In the genomic region with DNA sequence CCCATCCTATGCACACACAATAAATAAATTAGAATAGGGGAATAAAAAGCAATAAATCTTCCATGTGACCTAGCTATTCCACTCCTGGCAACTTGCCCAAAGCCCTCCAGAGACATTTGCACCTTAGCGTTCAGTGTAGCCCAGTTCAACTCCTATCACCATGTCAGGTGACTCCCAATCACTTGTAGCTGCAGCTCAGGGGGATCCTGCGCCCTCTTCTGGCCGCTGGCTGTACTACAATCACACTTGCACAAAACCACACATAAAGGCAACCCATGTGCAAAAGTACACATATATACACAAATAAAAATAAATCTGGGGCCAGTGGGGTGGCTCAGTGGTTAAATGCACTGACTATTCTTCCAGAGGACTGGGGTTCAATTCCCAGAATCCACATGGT, we compare ENCODE assay signal across 10 mouse cellular contexts. TPM values are rescaled to one million over a fixed set of nuclear protein-coding genes. Genes with fewer than 3 reads are reported as not detected.
A peak's percentile ranks its signal among the peaks of the same experiment; 100 is the strongest.
DNase-seq lines count a peak whose midpoint lies in the region; ATAC-seq and TF ChIP-seq lines count a peak whose summit lies in the region.
"Had no signal": no experiment of that assay in that cellular context is flagged by ENCODE, and none has a peak within 500 bp of the region (broad histone marks: within the 10 kb centered on the region; RNA-seq: fewer than 3 reads in every experiment).

No protein-coding gene starts in this region.

- peak; percentile 36 for DNase-seq in hindbrain, embryonic 10.5 days (ENCODE audit: low spot score)
- DNase-seq in CD4-positive helper T cell, adult 2 months (ENCODE audit: low read depth, low spot score): peak; percentile 29
- peak; percentile 61 for DNase-seq in lung, embryonic 14.5 days
- peak; percentile 39 to 49 for DNase-seq in thymus, postnatal 36 days
- DNase-seq in kidney, adult 9 months: no peak

- 28% methylated on average over 3 of the region's 3 CpGs for WGBS in hindbrain, embryonic 10.5 days
- WGBS in hindbrain, embryonic 16.5 days: 21% methylated on average over 3 of the region's 3 CpGs
- WGBS in bone marrow, adult 2 months: 16% methylated on average over 3 of the region's 3 CpGs
- WGBS in lung, embryonic 14.5 days: 25% methylated on average over 3 of the region's 3 CpGs
- 27% methylated on average over 3 of the region's 3 CpGs for WGBS in heart, embryonic 12.5 days

- peaks cover 54% of the 10 kb centered on the region for H3K36me3 ChIP-seq in hindbrain, embryonic 10.5 days
- H3K36me3 ChIP-seq in hindbrain, embryonic 16.5 days (ENCODE audit: control insufficient read depth, insufficient read depth, low read length): no peaks in the 10 kb centered on the region
- peaks cover 77% of the 10 kb centered on the region for H3K36me3 ChIP-seq in lung, embryonic 14.5 days (ENCODE audit: insufficient read depth)
- peaks cover 83% of the 10 kb centered on the region for H3K36me3 ChIP-seq in heart, embryonic 12.5 days
- H3K36me3 ChIP-seq: liver, embryonic 15.5 days had no signal

- H3K27me3 ChIP-seq in hindbrain, embryonic 10.5 days (ENCODE audit: insufficient read depth, poor library complexity, severe bottlenecking): no peaks in the 10 kb centered on the region
- no peaks in the 10 kb centered on the region for H3K27me3 ChIP-seq in hindbrain, embryonic 16.5 days (replicated peaks; ENCODE audit: control insufficient read depth, insufficient read depth, low read length)
- H3K27me3 ChIP-seq in lung, embryonic 14.5 days (ENCODE audit: insufficient read depth, low read length): no peaks in the 10 kb centered on the region
- H3K27me3 ChIP-seq in heart, embryonic 12.5 days (replicated peaks): no peaks in the 10 kb centered on the region
- H3K27me3 ChIP-seq: embryonic facial prominence, embryonic 13.5 days had no signal

- H3K4me3 ChIP-seq in hindbrain, embryonic 10.5 days: no peak overlapping the region
- no peak overlapping the region for H3K4me3 ChIP-seq in hindbrain, embryonic 16.5 days (ENCODE audit: low read length)
- no peak overlapping the region for H3K4me3 ChIP-seq in bone marrow, adult 2 months (replicated peaks; ENCODE audit: control insufficient read depth, low read depth, low read length)
- H3K4me3 ChIP-seq in lung, embryonic 14.5 days (ENCODE audit: low read depth, low read length): no peak overlapping the region
- no peak overlapping the region for H3K4me3 ChIP-seq in heart, embryonic 12.5 days
- H3K4me3 ChIP-seq: embryonic facial prominence, embryonic 13.5 days; liver, embryonic 15.5 days had no signal

- H3K9ac ChIP-seq in hindbrain, embryonic 16.5 days (ENCODE audit: low read depth, low read length): no peak overlapping the region
- H3K9ac ChIP-seq in lung, embryonic 14.5 days: no peak overlapping the region
- no peak overlapping the region for H3K9ac ChIP-seq in heart, embryonic 12.5 days
- H3K9ac ChIP-seq: embryonic facial prominence, embryonic 13.5 days; liver, embryonic 15.5 days had no signal

- TF ChIP-seq CTCF in bone marrow, adult 2 months (IDR thresholded peaks at IDR 0.05; ENCODE audit: control insufficient read depth, insufficient read depth, low read length): peak; percentile 86
- peak; percentile 78 for TF ChIP-seq CTCF in lung, embryonic 14.5 days (IDR thresholded peaks at IDR 0.05; ENCODE audit: low read depth)

- no peaks in the 10 kb centered on the region for H3K4me1 ChIP-seq in hindbrain, embryonic 10.5 days (replicated peaks)
- no peaks in the 10 kb centered on the region for H3K4me1 ChIP-seq in hindbrain, embryonic 16.5 days (ENCODE audit: control insufficient read depth, insufficient read depth, low read depth, low read length)
- H3K4me1 ChIP-seq in bone marrow, adult 2 months (ENCODE audit: control insufficient read depth, insufficient read depth, low read length): no peaks in the 10 kb centered on the region
- no peaks in the 10 kb centered on the region for H3K4me1 ChIP-seq in lung, embryonic 14.5 days (ENCODE audit: insufficient read depth)
- H3K4me1 ChIP-seq in heart, embryonic 12.5 days (replicated peaks): no peaks in the 10 kb centered on the region
- H3K4me1 ChIP-seq: embryonic facial prominence, embryonic 13.5 days; liver, embryonic 15.5 days had no signal

- TF ChIP-seq POLR2A in bone marrow, adult 2 months (IDR thresholded peaks at IDR 0.05; ENCODE audit: borderline replicate concordance, control insufficient read depth, low read depth, low read length): no peak

- H3K9me3 ChIP-seq in hindbrain, embryonic 10.5 days: no peaks in the 10 kb centered on the region
- H3K9me3 ChIP-seq in hindbrain, embryonic 16.5 days (ENCODE audit: control insufficient read depth, low read length): no peaks in the 10 kb centered on the region
- H3K9me3 ChIP-seq in lung, embryonic 14.5 days (ENCODE audit: low read depth, low read length): no peaks in the 10 kb centered on the region
- no peaks in the 10 kb centered on the region for H3K9me3 ChIP-seq in heart, embryonic 12.5 days (replicated peaks)
- H3K9me3 ChIP-seq: embryonic facial prominence, embryonic 13.5 days; liver, embryonic 15.5 days had no signal

- H3K4me2 ChIP-seq in hindbrain, embryonic 16.5 days (ENCODE audit: low read length): no peak overlapping the region
- no peak overlapping the region for H3K4me2 ChIP-seq in lung, embryonic 14.5 days
- H3K4me2 ChIP-seq in heart, embryonic 12.5 days: no peak overlapping the region
- H3K4me2 ChIP-seq: embryonic facial prominence, embryonic 13.5 days; liver, embryonic 15.5 days had no signal

- no peak for ATAC-seq in hindbrain, embryonic 16.5 days
- ATAC-seq in lung, embryonic 14.5 days (ENCODE audit: insufficient read depth): no peak
- ATAC-seq in heart, embryonic 12.5 days (ENCODE audit: insufficient number of reproducible peaks, low FRiP score): no peak

- H3K27ac ChIP-seq in hindbrain, embryonic 10.5 days: no peak overlapping the region
- H3K27ac ChIP-seq in hindbrain, embryonic 16.5 days (ENCODE audit: low read depth, low read length): no peak overlapping the region
- H3K27ac ChIP-seq in bone marrow, adult 2 months (ENCODE audit: control insufficient read depth, insufficient read depth, low read depth, low read length, poor library complexity): no peak overlapping the region
- no peak overlapping the region for H3K27ac ChIP-seq in lung, embryonic 14.5 days (ENCODE audit: low read depth)
- H3K27ac ChIP-seq in heart, embryonic 12.5 days (ENCODE audit: poor library complexity, severe bottlenecking): no peak overlapping the region
- H3K27ac ChIP-seq: embryonic facial prominence, embryonic 13.5 days; liver, embryonic 15.5 days had no signal

RNA-seq across cellular contexts. Expression of a gene that starts 14.3 kb away (rescaled TPM):
- 33.7 and 34.4 TPM in 2 replicates for polyA plus RNA-seq in hindbrain, embryonic 10.5 days (2016; fragmentation: Nextera tagmentation; extraction: Ambion mirVana)
- polyA plus RNA-seq in hindbrain, embryonic 16.5 days (2015; fragmentation: Nextera tagmentation; extraction: Ambion mirVana): 42.9 and 51.5 TPM in 2 replicates
- 1.2 and 9.3 TPM in 2 replicates for polyA plus RNA-seq in bone marrow, adult 2 months (2011; ENCODE audit: insufficient read depth, insufficient read length, low replicate concordance, missing spikeins)
- polyA plus RNA-seq in lung, embryonic 14.5 days (2014; fragmentation: Nextera tagmentation; extraction: Ambion mirVana): 83.6 and 89.2 TPM in 2 replicates
- 70.1 and 70.6 TPM in 2 replicates for polyA plus RNA-seq in heart, embryonic 12.5 days (2016; fragmentation: Nextera tagmentation; extraction: Ambion mirVana)

RNA-seq across cellular contexts. Expression of a gene that starts 26.9 kb away (rescaled TPM):
- 1.2 and 1.5 TPM in 2 replicates for polyA plus RNA-seq in hindbrain, embryonic 10.5 days (2016; fragmentation: Nextera tagmentation; extraction: Ambion mirVana)
- polyA plus RNA-seq in hindbrain, embryonic 16.5 days (2015; fragmentation: Nextera tagmentation; extraction: Ambion mirVana): 0.34 and 0.45 TPM in 2 replicates
- polyA plus RNA-seq in bone marrow, adult 2 months (2011; ENCODE audit: insufficient read depth, insufficient read length, low replicate concordance, missing spikeins): 0.57 and 1.8 TPM in 2 replicates
- 0.38 and 0.50 TPM in 2 replicates for polyA plus RNA-seq in lung, embryonic 14.5 days (2014; fragmentation: Nextera tagmentation; extraction: Ambion mirVana)
- polyA plus RNA-seq in heart, embryonic 12.5 days (2016; fragmentation: Nextera tagmentation; extraction: Ambion mirVana): 0.19 and 0.37 TPM in 2 replicates

RNA-seq across cellular contexts. Expression of a gene that starts 32.1 kb away (rescaled TPM):
- polyA plus RNA-seq in hindbrain, embryonic 10.5 days (2016; fragmentation: Nextera tagmentation; extraction: Ambion mirVana): 0.10 TPM in 1 of 2 replicates, not detected in the other
- 0.54 and 0.81 TPM in 2 replicates for polyA plus RNA-seq in hindbrain, embryonic 16.5 days (2015; fragmentation: Nextera tagmentation; extraction: Ambion mirVana)
- 5.6 and 5.8 TPM in 2 replicates for polyA plus RNA-seq in bone marrow, adult 2 months (2011; ENCODE audit: insufficient read depth, insufficient read length, low replicate concordance, missing spikeins)
- not detected in 2 replicates for polyA plus RNA-seq in lung, embryonic 14.5 days (2014; fragmentation: Nextera tagmentation; extraction: Ambion mirVana)
- polyA plus RNA-seq in heart, embryonic 12.5 days (2016; fragmentation: Nextera tagmentation; extraction: Ambion mirVana): 0.21 and 0.24 TPM in 2 replicates
- polyA plus RNA-seq: embryonic facial prominence, embryonic 13.5 days had no signal

RNA-seq across cellular contexts. Expression of a gene that starts 53.1 kb away (rescaled TPM):
- polyA plus RNA-seq in hindbrain, embryonic 10.5 days (2016; fragmentation: Nextera tagmentation; extraction: Ambion mirVana): 12.8 and 14.2 TPM in 2 replicates
- polyA plus RNA-seq in hindbrain, embryonic 16.5 days (2015; fragmentation: Nextera tagmentation; extraction: Ambion mirVana): 10.1 and 11.8 TPM in 2 replicates
- polyA plus RNA-seq in bone marrow, adult 2 months (2011; ENCODE audit: insufficient read depth, insufficient read length, low replicate concordance, missing spikeins): 22.2 and 33.2 TPM in 2 replicates
- 15.4 and 15.9 TPM in 2 replicates for polyA plus RNA-seq in lung, embryonic 14.5 days (2014; fragmentation: Nextera tagmentation; extraction: Ambion mirVana)
- polyA plus RNA-seq in heart, embryonic 12.5 days (2016; fragmentation: Nextera tagmentation; extraction: Ambion mirVana): 9.0 and 9.1 TPM in 2 replicates
